In the genomic region with DNA sequence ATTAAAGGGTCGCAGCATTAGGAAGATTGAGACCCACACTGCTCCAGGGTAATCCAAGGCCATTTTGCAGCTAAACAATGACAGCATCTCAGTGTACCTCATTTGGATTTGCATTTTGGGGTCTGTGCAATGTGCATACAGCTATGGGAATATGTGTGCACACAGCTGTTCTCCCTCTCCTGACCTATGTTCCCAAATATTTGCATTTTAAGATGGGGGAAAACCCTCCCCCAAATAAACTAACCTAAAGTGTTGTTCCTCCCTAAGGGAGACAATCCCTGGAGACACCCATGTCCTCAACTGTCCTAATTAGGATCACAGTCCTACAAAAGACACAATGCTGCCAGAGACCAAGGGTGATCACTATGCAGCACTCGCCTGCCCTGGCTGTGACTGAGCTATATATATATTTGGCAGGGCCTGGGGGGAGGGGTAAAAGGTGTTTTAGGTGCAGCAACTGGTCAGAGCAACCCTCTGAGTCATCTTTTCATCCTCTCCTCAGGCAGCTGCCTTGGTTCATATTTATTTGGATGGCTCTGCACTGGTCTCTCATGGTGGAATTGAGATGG, we compare ENCODE assay signal across 21 mouse cellular contexts. TPM values are rescaled to one million over a fixed set of nuclear protein-coding genes. Genes with fewer than 3 reads are reported as not detected.
"Had no signal": no experiment of that assay in that cellular context is flagged by ENCODE, and none has a peak within 500 bp of the region (broad histone marks: within the 10 kb centered on the region; RNA-seq: fewer than 3 reads in every experiment).

No protein-coding gene starts in this region.

- H3K9ac ChIP-seq: liver, embryonic 14.5 days; lung, embryonic 14.5 days; midbrain, embryonic 13.5 days; neural tube, embryonic 13.5 days; stomach, embryonic 15.5 days had no signal

- H3K27ac ChIP-seq: left cerebral cortex, adult 2 months; liver, embryonic 14.5 days; macrophage; midbrain, embryonic 13.5 days; neural tube, embryonic 13.5 days; stomach, embryonic 15.5 days had no signal

- H3K27me3 ChIP-seq: midbrain, embryonic 13.5 days; neural tube, embryonic 13.5 days; stomach, embryonic 15.5 days had no signal

- H3K4me1 ChIP-seq: midbrain, embryonic 13.5 days; neural tube, embryonic 13.5 days; stomach, embryonic 15.5 days had no signal

- H3K36me3 ChIP-seq: midbrain, embryonic 13.5 days; neural tube, embryonic 13.5 days; stomach, embryonic 15.5 days had no signal

- ATAC-seq: intestine, embryonic 16.5 days; lung, postnatal 0 days; midbrain, embryonic 13.5 days; midbrain, embryonic 16.5 days had no signal

- H3K9me3 ChIP-seq: midbrain, embryonic 13.5 days; neural tube, embryonic 13.5 days; stomach, embryonic 15.5 days had no signal

- H3K4me3 ChIP-seq: left cerebral cortex, adult 2 months; midbrain, embryonic 13.5 days; myocyte; neural tube, embryonic 13.5 days; stomach, embryonic 15.5 days had no signal

- H3K4me2 ChIP-seq: lung, embryonic 14.5 days; midbrain, embryonic 13.5 days; neural tube, embryonic 13.5 days; stomach, embryonic 15.5 days had no signal

- DNase-seq: kidney, adult 18-20 months; kidney, adult 9 months; kidney, postnatal 10 days; kidney, postnatal 36 days; layer of hippocampus, postnatal 36 days; lung, embryonic 14.5 days; retina, postnatal 1 day; right cerebral cortex, postnatal 25 days; spleen, adult 18-20 months; thymus, postnatal 36 days had no signal

RNA-seq across cellular contexts. Expression of a gene that starts 20.9 kb away (rescaled TPM):
- total RNA-seq: neutrophil, adult 5-6 weeks had no signal
- polyA plus RNA-seq: macrophage, myocyte had no signal
